Mouse (Mus musculus): ENCODE measurements around the gene Pid1.
A peak's percentile ranks its signal among the peaks of the same experiment; 100 is the strongest.

Gene Pid1

DNA sequence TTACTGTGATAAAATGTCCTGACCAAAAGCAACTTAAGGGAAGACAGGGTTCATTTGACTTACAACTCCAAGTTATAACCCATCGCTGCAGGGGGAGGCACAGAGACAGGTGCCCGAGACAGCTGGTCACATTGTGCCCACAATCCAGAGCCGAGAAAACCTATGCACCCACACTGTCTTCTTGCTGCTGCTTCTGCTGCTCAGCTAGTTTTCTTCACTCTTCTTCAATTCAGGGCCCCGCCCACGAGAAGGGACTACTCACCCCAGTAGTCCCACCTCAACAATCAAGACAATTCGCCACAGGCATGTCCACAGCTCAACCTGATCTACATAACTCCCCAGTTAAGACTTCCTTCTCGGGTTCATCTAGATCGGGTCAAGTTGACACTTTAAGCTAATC lies at the start of gene Pid1:
TSS of gene Pid1 (minus strand) at position 214 of the 400 bp plus-strand sequence.
- no peak for DNase-seq

DNA sequence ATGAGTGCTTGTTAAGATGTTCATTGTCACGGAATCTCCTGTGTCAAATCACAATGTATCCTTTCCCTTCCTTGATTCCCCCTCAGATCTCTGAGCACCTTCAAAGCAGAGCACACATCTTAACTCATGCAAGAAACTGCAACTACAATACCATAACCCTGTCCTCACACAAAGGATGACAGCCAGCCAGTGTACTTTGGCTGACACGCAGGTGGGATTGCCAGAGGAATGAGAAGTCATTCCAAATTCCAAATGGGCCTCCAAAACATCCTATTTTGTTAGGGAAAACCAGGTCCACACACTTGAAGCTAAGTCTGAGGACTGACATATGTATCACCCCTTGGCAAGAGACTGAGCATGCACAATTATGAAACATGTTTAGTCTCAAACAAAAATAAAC lies 45.5 kb upstream of the Pid1 start:
- DNase-seq, result no peak

DNA sequence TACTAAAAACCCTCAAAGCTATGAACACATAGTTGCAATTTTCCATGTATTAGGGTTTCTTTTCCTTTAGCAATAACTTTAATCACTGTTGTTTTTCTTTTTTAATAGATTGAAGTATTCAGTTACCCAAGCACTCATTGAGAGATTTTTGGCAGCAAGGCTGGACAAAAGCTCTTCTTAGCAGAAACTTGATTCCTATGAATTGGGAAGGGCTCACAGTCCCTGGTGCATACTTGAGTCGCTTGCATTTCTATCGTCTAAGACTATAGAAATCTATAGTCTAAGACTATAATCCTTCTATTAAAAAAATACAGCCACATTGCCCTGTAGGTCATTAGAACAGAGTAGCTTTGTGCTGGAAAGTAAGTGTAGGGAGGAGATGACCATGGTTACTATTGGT lies 44.9 kb upstream of the Pid1 start:
- no peak for DNase-seq

DNA sequence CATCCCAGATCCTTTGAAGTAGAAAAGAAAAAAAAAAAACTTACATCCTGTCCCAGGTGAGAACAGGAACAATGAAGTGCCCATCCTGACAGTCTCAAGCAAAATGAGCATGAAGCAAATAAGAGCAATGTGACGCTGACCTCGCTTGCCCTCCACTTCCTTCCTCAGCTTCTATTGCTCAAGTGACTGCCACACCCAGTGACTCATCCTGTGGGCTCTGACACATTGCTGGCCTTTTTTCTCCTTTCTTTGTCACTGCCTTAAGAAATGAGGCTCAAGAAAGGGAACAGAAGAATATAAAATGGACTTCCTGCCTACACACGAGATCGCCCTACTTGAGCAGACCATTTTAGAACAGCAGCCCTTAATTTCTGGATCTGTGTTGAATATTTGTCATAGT lies 42.9 kb upstream of the Pid1 start:
- DNase-seq, result peak; percentile 48

DNA sequence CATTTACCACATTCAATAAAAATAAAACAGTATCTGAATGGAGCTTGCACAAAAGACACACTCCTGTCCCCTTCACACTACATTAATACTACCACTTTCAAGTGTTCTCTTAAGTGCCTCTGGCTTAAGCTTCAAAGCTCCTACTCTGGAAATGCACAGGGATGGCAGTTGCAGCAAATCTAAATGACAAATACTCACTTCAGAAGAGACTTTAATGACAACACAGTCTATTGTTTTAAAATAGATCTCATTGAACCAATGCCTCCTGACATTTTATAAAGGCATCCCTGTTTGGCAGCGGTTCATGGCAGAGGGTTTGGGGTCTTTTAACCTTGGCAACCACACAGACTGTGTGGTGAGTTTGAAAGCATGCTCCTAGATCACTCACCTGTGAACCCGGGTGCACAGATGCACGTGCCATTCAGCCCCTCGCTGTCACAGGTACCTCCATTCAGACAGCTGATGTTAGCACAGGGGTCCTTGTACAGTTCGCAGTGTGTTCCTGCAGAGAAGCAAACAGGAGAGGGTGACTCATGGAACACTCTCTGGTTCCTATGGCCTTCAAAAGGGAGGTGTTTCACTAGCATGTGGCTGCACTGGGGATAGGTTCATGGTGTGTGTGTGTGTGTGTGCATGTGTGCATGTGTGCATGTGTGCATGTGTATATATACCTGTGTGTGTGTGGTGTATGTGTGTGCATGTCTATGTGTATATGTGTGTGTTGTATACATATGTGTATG lies 41.7 kb upstream of the Pid1 start:
- DNase-seq, result no peak

DNA sequence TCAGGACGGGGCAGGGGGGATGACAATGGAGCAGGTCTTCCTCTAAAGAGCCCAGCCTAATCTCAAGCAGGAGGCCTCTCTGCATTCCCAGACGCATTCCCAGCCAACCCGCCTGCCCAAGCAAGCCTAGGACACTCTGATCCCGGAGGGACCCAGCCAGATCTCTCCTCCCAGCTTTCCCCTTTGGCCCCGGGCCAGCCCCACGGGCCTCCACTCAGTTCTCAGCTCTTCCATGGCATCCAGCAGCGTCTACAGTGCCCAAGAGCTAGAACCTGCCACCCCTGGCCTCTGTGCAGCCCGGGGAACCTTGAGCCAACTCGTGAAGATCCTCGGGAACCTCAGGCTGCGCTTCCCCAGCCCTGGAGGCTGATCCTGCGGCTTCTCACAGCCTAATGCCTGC lies 40.9 kb upstream of the Pid1 start:
- no peak for DNase-seq

DNA sequence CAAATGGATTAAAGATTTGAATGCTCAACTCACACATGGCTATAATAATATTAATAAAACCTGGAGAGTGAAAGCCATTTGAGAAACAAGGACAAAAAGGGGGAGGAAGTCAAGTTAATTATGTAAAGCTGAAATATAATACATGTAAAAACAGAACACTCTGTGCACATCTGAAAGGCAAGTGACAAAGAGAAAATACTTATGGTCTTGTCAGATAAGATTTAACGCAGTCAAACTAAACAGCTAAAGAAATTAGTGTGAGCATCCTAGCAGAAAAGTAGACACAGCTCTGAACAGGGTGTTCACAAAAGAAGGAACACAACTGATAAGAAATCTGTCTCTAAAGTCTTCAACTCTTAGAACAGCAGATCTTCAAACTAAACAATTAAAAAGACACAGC lies 38.2 kb upstream of the Pid1 start:
- no peak for DNase-seq

DNA sequence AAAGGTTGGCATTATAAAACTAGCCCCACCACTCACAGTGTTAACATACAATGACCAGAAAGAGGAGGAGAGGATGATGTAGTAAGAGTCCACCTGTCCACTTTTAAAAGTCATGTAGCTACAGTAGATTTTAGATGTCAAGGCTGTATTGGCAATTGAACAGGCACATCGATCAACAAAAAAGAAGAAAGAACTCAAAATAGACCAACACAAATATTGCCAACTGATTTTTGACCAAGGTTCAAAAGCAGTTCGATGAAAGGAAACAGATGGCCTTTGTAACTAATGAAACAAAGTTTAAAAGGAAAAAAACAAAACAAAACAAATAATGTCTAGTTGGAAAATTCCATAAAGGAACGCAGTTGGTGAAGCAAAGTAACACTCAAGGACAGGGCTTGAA lies 35.7 kb upstream of the Pid1 start:
- DNase-seq, result no peak

DNA sequence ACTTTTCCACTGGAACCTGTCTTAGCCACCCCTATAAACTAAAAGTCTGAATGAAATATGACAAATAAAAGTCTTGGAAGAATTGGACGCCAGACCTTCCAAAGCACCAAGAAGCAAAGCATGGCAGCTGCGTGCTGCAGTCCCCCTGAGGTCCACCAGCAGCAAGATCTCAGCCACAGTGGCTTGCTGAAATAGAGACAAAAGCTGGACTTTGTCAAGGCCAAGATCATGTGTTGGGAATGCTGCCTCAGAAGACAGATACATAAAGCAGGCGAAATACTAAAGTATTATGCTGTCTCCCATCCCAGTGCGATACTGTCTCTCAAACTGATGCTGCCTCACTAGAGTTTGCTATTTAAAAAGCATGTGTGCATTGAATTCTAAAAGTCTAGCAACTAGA lies 35.1 kb upstream of the Pid1 start:
- no peak for DNase-seq

DNA sequence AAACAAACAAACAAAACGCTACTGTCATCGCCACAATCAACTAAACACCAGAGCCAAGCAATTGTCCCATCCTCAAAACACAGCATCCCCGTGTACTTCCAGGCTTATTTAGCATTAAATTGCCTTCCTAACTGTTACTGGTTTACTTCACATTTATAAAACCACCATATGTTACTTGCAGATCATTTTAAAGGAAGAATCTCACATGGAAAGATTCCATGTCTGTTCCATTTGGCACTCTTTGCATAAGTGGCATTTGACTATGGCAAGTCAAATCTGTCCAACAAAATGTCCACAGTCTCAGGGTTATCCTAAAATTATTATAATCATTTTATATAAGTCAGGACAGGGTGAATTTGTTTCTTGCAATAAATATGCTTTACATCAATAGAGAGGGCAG lies 32.8 kb upstream of the Pid1 start:
- DNase-seq, result no peak

DNA sequence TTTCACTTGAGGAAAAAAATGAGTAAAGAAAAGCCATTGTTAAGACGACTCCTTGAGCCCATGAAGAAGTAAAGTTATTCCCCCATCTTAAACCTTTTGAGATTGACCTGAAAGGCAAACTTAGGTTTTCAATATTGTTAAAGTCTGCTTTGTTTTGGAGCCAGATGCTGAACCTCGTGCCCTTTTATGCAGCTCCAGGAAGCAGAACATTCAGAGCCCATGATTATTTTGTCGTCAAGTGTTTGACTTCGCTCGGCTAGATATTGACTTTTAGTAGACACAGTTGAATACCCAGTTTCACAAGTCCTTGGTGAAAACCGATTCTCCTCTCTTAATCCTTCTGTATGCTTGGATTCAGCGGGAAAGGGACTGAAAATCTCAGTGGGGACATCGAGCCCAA lies 31.9 kb upstream of the Pid1 start:
- no peak for DNase-seq

DNA sequence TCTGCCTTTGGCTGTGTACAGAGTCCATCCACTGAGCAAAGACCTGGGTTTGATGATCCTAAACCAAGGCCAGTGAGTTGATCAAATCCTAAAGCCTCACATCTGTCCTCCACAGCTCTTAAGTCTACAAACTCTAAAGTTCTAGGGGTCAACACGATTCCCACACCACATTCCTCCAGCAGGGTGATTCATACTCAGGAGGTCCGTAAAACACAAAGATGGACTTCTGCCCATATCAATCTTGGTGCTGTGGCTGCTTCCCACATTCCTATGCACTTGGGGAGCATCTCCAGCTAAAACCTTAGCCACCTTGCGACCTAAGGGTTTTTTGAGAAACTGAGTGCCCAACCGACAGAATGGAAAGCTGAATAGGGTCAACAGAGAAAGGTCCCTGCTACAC lies 27.0 kb upstream of the Pid1 start:
- no peak for DNase-seq

DNA sequence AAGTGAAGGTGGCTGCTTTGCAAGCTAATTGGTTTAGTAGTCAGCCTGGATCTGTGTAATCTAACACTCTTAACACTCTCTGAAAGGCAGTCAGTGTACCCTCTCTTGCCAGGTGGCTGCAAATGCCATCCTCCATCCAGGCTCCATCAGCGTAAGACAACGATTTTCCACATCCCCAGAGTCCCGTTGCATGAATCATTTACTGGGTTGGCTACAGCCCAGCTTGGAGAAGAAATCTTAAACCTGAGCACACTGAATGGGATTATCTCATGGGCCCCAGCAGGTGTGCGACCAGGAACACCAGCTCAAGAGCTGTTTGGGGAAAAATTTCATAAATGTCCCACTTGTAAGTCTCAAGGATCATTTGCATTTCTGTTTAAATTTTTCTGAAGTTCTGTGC lies 23.6 kb upstream of the Pid1 start:
- no peak for DNase-seq

DNA sequence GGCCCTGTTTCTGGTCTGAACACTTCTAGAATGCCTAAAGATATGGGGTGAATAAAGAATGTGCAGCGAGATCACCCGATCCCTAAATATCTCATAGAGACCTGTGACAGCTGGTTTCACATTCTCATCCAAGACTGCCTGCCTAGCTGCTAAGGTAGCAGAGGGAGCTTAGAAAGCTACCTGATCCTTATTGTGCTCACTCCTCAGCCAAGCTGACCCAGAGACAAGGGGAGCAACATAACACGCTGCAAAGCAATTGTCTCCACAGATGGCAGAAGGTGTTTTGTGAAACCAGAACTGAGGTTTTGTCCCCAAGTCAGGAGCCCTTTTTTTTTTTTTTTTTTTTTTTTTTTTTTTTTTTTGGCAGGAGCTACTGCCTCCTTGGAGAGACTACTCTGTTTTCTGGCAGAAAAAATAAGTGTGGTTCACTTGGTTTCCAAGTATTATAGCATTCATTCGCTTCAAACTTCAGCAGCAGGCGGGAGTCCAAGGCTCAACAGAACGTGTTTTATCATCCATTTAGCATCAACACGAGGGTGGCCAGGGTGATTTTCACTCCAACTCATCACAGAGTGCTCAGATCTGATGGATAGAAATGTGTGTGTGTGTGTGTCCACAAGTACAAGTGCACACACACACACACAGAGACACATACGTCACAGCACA lies 22.6 kb upstream of the Pid1 start:
- no peak for DNase-seq

DNA sequence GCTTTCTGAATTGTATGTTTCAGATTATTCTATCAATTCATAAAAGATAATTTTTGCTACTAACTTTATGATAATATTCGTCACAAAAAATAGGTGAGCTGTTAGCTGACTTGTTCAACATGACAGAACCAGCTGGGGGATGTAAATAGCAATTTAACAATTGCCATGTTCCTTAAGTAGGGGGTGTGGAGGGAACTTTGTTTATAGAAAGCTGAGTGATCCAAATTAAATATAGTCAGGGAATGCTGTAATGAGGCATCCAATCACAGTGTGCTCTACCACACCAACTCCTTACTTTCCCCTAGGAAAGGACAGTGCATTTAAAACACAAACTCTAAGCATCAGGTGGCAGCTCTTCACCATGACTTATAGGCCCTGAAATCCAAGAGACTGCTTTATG lies 18.7 kb upstream of the Pid1 start:
- DNase-seq, result no peak

DNA sequence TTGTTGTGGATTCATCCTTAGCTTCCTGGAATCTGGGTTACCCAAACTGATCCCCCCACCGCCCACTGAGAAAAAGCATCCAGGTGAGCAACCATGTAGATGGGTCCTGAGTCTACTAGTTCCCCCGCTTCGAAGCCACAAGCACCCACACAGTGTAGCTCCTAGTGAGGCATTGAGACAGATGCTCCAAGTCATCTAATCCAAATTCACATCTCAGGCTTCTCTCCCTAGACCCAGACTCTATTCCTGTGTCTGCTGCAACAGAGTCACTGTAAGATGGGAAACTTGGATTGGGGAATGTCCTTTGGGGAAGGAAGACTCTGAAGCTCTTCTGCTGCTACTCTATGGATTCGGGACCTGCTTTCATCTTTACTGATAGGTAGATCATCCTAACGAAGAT lies 18.1 kb upstream of the Pid1 start:
- DNase-seq, result no peak

DNA sequence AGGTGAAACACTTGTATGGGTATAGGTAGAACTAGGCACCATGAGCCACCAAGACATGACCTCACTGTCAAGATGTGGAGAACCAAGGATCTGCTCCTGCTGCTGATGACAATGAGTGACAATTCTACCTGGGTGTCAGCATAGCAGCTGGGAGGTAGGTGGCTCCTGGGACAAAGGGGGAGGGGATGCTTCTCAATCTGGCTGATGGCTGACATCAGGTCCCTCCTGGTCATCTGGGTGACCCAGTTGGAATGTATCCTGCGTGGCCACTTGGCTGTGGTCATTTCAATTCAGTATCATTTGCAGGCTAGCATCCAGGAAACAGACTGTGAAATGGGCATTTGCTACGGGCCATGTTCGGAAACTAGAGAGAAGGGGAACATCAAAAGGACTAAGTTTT lies 16.9 kb upstream of the Pid1 start:
- no peak for DNase-seq

DNA sequence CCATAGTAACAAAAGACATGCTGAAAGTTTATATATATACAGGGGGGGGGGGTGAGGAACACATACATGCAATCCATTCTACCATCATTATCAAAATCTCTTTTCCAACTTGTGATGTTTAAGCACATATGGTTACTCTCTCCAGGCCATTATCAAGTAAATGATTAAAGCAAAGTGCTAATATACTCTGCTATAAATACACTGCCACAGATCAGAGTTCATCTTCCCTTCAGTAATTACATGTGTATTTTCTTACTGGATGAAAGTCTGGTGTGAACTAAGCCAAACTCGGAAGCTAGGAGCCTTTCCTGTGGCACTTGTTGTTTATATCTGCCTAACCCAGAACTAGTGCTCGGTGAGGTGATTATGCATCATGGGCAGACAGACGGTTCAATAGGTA lies 3.8 kb upstream of the Pid1 start:
- DNase-seq, result no peak

DNA sequence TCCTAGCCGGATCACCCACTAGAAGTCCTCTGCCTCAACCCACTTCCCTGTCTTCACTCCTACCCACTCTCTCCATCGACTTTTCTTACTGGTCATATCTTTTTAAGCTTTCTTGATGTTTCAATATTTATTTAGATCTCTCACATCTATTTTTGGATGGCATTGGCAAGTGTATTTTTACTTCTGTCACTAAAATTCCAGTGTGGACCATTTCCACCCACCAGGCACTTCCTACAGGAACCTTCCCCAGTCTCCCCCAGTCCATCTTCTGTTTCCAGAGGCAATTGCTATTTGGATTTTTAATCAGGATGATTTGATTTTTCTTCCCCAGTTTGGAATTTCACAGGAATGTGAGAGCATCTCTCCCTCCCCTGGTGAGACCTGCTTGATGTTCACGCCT lies 2.6 kb upstream of the Pid1 start:
- DNase-seq, result no peak

DNA sequence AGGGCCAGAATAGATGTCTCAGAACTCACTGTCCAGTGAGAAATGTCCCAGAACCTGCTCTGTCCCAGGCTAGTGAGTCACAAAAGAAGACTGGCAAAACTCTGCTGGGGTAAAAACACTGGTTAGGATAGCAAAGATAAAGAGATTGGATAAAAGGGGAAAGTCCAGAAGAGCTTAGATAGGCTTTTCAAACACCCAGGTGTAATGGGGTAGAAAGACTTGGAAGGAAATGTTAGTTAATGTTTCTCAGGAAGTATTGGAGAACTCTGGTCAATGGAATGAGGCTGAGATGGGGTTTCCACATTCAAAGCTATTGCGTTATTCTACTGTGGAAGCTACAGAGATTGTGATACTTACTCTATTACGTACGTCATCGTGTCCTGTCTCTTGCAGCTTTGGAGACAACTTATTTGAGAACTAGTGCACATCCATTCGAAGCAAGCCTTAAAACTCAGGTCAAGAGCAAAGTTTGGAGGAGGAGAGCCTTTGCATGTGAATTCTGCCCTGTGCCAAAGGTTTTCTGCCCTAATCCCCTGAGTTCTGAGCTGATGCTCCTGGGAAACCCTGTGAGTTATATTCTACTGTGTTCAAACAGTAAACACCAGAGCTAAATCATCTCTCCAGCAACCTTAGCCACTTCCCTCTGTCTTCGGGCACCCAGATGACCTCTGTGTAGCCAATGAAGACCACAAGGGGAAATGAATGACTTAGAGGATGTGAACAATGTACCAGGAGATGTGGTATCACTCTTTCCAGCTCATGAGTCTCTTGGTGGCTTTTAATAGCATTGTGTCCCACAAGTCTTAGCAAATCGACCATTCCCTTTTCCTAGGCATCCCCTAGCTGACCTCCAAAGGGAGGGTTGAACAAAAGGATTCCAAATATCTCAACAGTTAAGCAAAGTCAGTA lies 1.0 kb downstream of the Pid1 start:
- no peak for DNase-seq

DNA sequence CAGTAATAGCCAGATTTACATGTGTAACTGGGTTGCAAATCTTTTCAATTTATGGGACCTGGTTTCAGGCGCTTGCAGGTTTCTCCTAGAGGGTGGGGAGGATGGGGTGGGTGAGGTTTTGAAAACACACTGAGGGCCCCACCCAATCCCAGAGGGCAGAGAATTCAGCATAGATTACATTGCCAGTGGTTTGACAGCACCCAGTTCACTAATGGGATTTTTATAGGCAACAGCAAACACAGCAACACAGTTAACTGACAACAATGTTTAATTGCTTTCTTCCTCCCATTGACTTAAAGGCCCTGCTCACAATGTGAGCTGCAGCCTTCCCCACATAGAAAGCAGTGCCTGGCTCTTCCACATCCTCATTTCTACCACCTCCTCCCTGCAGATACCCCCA lies 1.8 kb downstream of the Pid1 start:
- no peak for DNase-seq

DNA sequence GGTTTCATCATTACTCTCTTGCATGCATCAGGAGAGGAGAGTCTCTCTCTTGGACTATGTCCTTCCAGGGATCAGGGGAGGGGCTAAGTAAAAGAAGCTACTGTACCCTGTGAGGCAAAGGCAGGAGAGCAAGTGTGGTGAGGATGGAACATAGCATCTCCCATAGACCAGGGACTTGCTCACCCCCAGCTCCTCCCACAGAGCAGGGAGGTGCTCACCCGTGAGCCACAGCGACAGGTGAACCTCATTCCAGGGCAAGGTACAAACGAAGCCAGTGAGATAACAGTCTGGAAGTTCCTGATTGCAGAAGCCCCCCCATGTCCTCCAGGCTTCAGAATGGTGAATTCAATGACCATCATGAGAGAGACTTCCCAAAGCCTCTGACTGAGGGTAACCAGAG lies 2.6 kb downstream of the Pid1 start:
- DNase-seq, result no peak

DNA sequence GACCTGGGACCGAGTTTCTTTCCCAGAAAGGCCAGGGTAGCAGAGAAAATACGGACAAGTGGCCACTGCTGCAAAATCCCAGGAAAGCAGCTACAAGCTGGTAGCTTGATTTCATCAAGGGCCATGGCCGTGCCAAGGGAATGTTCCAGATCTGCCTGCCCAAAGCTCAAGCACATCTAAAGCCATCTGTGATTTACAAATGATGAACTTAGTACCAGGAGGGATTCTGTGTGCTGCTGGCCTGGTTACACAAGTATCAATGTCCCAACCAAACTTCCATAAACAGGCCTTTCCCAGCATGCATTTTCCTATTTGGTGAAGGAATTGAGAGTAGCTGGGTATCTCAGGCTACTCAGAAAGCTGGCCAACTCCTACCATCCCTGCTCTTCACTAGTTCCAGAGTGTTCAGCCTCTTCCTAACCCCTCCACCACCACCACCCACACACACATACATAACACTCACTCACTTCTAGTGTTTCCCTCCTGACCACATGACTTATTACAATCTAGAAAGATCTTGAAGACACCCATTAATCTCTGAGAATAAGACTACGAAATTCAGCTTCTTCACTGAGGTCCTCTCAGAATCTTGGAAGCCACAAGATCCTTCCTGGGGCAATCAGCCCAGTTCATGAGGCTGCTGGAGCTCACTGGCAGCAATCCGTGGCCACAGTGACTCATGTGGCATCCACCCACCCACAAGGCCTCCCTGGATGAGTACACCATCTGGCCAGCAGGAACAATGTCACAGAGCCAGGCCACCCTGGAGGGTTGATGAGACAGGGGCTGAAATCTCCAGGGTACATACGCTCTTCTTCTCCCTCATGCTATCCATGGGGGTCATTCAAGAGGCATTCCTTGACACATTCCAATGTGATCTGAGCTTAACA lies 4.1 kb downstream of the Pid1 start:
- DNase-seq, result no peak
